Mouse (Mus musculus) left cerebral cortex, adult 2 months (tissue): ENCODE measurements around the gene Pop7. TPM values are rescaled to one million over a fixed set of nuclear protein-coding genes. Genes with fewer than 3 reads are reported as not detected.

Source experiments
- DNase-seq, 2 experiments: peaks; one replicate each; pipeline ENCODE4 v3.0.0; 2021 to 2022; ENCODE audit warnings: low spot score in 2 of 2, mixed read lengths in 1 of 2; ENCODE audit errors: extremely low spot score in 1 of 2
- H3K27ac ChIP-seq: fragments of 200-600 bp; 2 replicates; pipeline ENCODE4 v1.8.1; 2022
- H3K4me3 ChIP-seq: fragments of 200-600 bp; 2 replicates; pipeline ENCODE4 v1.8.1; 2022
- CTCF ChIP-seq: fragments of 200-600 bp; IDR thresholded peaks from 2 replicates; pipeline ENCODE4 v1.8.1; 2022; ENCODE audit warnings: antibody characterized with exemption, mild to moderate bottlenecking, moderate library complexity
- intact Hi-C: fragments of 180-260 bp; cut with DNase I; formaldehyde crosslinking; loops from one replicate; pipeline ENCODE4 v1.15.1; 2025
- total RNA-seq, 2 experiments: library from RNA; stranded (reverse); gene quantifications; 2 replicates each; pipeline ENCODE4 v1.2.3; 2021

Gene Pop7
- total RNA-seq, 2 experiments from 2014 or later: 30.4 to 35.9 TPM

- TF ChIP-seq CTCF: no peak; the same call in 1 of the 2 replicates
- intact Hi-C loops: loop anchor here (5.0 kb wide), 1 partner anchor 229 kb away; no protein-coding TSS in a partner anchor
- peak in 1 of 2 experiments; percentile 57 for DNase-seq
- peak overlapping the region; percentile 47 for H3K27ac ChIP-seq
- no peak overlapping the region for H3K4me3 ChIP-seq
These were observed 24.0 kb upstream of the Pop7 start for GRCm38 (mm10) chr5:137526192-137526936.

- intact Hi-C loops: loop anchor here (5.0 kb wide), 1 partner anchor 228 kb away; no protein-coding TSS in a partner anchor
- no peak overlapping the region for H3K4me3 ChIP-seq
- no peak overlapping the region for H3K27ac ChIP-seq
- no peak for DNase-seq
- no peak for TF ChIP-seq CTCF
These were observed 23.2 kb upstream of the Pop7 start for GRCm38 (mm10) chr5:137525511-137525910.

DNA sequence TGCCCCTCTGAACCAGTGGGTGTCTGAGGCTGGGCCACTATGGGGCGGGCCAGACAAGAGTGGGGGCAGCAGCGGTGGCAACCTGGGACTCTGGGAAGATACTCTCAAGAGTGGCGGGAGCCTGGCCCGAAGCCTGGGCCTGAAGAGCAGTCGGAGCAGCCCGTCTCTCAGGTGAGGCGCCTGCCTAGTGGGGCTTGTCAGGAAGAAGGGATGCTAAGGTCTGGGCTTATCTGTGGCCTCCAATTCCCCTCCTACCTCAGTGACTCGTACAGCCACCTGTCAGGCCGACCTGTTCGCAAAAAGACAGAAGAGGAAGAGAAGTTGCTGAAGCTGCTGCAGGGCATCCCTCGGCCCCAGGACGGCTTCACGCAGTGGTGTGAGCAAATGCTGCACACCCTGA, 22.4 kb upstream of the Pop7 start:
- no peak for TF ChIP-seq CTCF
- no peak overlapping the region for H3K27ac ChIP-seq
- H3K4me3 ChIP-seq: no peak overlapping the region
- no peak for DNase-seq
- intact Hi-C loops: loop anchor here (5.0 kb wide), 1 partner anchor 227 kb away; no protein-coding TSS in a partner anchor

DNA sequence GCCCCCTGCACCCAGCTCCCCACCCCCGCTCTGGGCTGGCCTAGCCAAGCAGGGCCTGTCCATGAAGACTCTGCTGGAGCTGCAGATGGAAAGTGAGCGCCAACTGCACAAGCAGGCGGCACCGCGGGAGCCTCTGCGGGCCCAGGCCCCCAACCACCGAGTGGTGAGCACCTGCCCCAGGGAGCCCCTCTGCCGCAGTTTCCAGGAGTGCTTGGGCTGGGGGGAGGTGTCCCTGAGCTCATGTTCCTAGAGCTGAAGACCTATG, 21.9 kb upstream of the Pop7 start:
- intact Hi-C loops: no loop called here
- TF ChIP-seq CTCF: no peak
- DNase-seq: no peak
- H3K27ac ChIP-seq: no peak overlapping the region
- H3K4me3 ChIP-seq: no peak overlapping the region

- no peak; the same call in 1 of the 2 replicates for TF ChIP-seq CTCF
- DNase-seq: no peak
- H3K4me3 ChIP-seq: no peak overlapping the region
- intact Hi-C loops: no loop called here
- no peak overlapping the region for H3K27ac ChIP-seq
These were observed 21.3 kb upstream of the Pop7 start for GRCm38 (mm10) chr5:137523396-137524250.

- no peak overlapping the region for H3K4me3 ChIP-seq
- DNase-seq: no peak
- intact Hi-C loops: no loop called here
- H3K27ac ChIP-seq: no peak overlapping the region
- no peak for TF ChIP-seq CTCF
These were observed 20.4 kb upstream of the Pop7 start for GRCm38 (mm10) chr5:137522711-137523110.

DNA sequence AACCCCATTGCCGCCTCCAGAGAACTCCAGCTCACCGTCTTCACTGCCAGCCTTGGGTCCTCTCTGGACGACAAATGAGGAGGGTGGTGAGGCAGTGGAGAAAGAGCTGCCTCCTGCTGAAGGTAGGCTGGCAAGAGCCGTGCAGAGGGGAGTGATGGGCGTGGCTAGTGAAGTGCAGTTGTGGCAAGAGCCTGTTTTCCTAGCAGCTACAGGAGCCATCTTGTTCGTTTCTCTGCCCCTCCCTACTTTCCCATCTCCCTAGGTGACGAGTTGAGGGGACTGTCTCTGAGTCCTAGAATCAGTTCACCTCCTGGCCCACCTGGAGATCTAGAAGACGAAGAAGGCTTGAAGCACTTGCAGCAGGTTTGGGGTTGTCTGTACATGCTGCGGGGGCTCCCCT, 19.5 kb upstream of the Pop7 start:
- TF ChIP-seq CTCF: no peak
- H3K27ac ChIP-seq: no peak overlapping the region
- DNase-seq: no peak
- no peak overlapping the region for H3K4me3 ChIP-seq
- intact Hi-C loops: no loop called here

DNA sequence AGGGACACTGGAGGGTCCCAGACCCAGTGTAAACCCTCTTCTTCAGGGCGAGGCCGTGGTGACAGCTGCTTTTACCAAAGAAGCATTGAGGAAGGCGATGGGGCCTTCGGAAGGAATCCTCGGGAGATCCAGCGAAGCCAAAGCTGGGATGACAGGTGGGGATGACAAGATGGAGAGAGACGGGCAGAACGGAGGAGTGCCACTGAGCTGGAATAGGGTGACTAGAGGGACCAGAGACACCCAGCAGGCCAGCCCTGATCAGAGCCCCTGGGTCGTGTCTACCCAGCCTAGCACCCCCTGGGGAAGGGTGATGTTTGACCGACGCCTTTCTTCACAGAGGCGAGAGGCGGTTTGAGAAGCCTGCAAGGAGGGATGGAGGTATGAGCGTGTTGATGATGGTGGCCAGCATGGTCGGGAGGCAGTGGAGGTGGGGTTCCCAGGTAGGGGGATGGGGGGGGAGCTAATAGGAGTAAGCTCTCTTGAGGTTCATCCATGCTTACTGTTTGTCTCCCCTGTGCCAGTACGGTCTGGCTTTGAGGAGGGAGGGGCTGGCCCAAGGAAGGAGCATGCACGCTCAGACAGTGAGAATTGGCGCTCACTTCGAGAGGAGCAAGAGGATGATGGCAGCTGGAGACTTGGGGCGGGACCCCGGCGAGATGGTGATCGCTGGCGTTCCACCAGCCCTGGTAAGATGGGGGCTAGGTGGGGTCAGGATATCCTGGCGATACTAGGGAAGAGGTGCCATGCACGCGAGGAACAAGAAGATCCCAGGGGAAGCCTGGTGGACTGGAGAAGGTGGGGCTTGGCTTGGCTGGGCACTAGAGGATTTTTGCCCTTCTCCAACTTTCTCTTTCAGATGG, 17.6 kb upstream of the Pop7 start:
- no peak overlapping the region for H3K4me3 ChIP-seq
- no peak for TF ChIP-seq CTCF
- no peak overlapping the region for H3K27ac ChIP-seq
- no peak for DNase-seq
- intact Hi-C loops: loop anchor here (10.0 kb wide), 1 partner anchor 55 kb away; no protein-coding TSS in a partner anchor

- intact Hi-C loops: loop anchor here (10.0 kb wide), 1 partner anchor 56 kb away; no protein-coding TSS in a partner anchor
- DNase-seq: no peak
- Histone ChIP-seq H3K4me3 (no peak within 1 kb of the TSS), H3K27ac (no peak within 1 kb of the TSS)
- TF ChIP-seq CTCF: peak; percentile 59
These were observed 16.1 kb upstream of the Pop7 start, which contains the start of gene Gigyf1 for GRCm38 (mm10) chr5:137518436-137518835. Gigyf1 (plus strand) TSS chr5:137518548.

DNA sequence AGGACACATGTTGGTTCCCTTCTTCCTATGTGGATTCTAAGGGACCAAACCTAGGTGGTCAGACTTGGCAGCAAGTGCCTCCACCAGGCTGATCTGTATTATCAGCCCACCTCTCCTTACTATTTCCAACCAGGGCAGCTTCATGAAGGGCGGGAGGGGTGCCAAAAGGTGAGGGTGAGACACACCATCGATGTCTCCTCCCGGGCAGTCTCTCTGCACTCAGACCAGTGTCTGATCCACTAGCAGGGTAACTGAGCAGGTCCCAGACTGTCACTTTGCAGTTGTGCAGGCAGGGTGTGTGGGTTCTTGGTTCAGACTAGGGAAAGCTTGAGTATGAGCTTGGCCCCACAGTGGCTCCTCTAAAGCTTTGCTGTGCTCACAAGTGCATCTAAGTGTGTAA, 12.5 kb upstream of the Pop7 start:
- H3K4me3 ChIP-seq: no peak overlapping the region
- no peak for TF ChIP-seq CTCF
- intact Hi-C loops: loop anchor here (5.0 to 10.0 kb wide), 2 partner anchors 60 to 232 kb away; partner anchors contain the start of gene Tsc22d4
- no peak overlapping the region for H3K27ac ChIP-seq
- no peak for DNase-seq

DNA sequence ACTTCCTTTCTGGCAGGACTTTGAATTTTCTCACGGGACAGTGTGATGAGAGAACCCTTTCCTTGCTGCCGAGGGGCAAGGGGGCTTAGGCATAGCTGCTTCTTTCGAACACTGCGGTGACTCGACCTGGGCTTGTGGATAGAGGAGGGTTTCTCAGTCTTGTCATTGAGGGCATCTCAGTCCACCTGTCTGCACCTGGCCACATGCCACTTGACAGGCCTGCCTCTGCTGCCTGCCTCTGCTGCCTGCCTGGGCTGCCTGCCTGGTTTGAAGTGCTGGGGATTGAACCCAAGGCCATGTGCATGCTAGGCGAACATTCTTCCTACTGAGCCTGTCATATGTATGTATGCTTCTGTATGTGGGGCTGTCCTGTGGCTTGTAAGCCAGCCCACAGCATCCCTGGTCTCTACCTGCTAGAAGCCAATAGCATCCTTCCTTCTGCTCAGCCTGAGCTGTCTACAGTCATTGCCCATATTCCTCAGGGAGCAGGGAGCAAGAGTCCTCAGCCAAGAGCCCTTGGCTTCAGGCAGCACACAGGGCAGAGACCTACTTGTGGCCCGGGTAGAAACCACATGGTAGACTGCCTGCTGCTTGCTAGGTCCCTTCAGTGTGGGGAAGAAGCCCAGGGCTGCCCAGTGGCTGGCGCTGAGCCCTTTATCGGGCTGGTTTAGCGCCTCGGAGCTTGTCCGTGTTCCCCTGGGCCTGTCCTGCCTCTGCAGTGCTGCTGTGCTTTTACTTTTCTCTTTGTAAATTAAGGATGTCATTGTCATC, 11.8 kb upstream of the Pop7 start:
- no peak overlapping the region for H3K27ac ChIP-seq
- intact Hi-C loops: loop anchor here (5.0 to 10.0 kb wide), 2 partner anchors 61 to 233 kb away; partner anchors contain the start of gene Tsc22d4

More for the DNA sequence above, 11.8 kb upstream of the Pop7 start:
- H3K4me3 ChIP-seq: no peak overlapping the region
- no peak for TF ChIP-seq CTCF
- no peak for DNase-seq
